Mouse (Mus musculus) midbrain, embryonic 15.5 days (tissue): Measurements from ENCODE around the gene Acot7. TPM values are rescaled to one million over a fixed set of nuclear protein-coding genes. Genes with fewer than 3 reads are reported as not detected.

Experiments
- ATAC-seq: fragments of 200-750 bp; cut with Nextera tagmentation; replicated peaks from 2 replicates; pipeline ENCODE4 v1.8.0; 2017; ENCODE audit warnings: moderate TSS enrichment
- H3K27ac ChIP-seq: fragments of 300-500 bp; sonication (generic); 2 replicates; pipeline ENCODE4 v1.5.1; 2015; ENCODE audit warnings: mild to moderate bottlenecking, inconsistent platforms
- H3K27me3 ChIP-seq: fragments of 300-500 bp; sonication (generic); replicated peaks from 2 replicates; pipeline ENCODE4 v1.6.1; 2015; ENCODE audit warnings: inconsistent platforms
- H3K36me3 ChIP-seq: fragments of 300-500 bp; sonication (generic); replicated peaks from 2 replicates; pipeline ENCODE4 v1.6.1; 2015; ENCODE audit warnings: inconsistent platforms
- H3K4me1 ChIP-seq: fragments of 300-500 bp; sonication (generic); 2 replicates; pipeline ENCODE4 v1.6.1; 2015; ENCODE audit warnings: inconsistent platforms
- H3K4me2 ChIP-seq: fragments of 300-500 bp; sonication (generic); 2 replicates; pipeline ENCODE4 v1.6.1; 2015; ENCODE audit warnings: inconsistent platforms, mild to moderate bottlenecking, moderate library complexity
- H3K4me3 ChIP-seq: fragments of 300-500 bp; sonication (generic); 2 replicates; pipeline ENCODE4 v1.5.1; 2015; ENCODE audit warnings: mild to moderate bottlenecking, inconsistent platforms
- H3K9ac ChIP-seq: fragments of 300-500 bp; sonication (generic); 2 replicates; pipeline ENCODE4 v1.6.1; 2015; ENCODE audit warnings: mild to moderate bottlenecking, inconsistent platforms
- H3K9me3 ChIP-seq: fragments of 300-500 bp; sonication (generic); 2 replicates; pipeline ENCODE4 v1.6.1; 2016; ENCODE audit warnings: inconsistent platforms
- WGBS: fragments of 180-500 bp; shearing (Covaris S2); methylation state at CpG from one replicate; pipeline ENCODE4 v1.1.7; 2015; ENCODE audit warnings: mixed read lengths; 5-methylcytosine and 5-hydroxymethylcytosine counted together
- polyA plus RNA-seq: library from polyadenylated mRNA; unstranded; fragments of >200 nt; fragmentation: Nextera tagmentation; extraction: Ambion mirVana; gene quantifications from 2 replicates; pipeline ENCODE4 v1.2.1, GENCODE M21; 2015

The Acot7 gene
- polyA plus RNA-seq, 1 experiment from 2014 or later = 409 TPM

DNA sequence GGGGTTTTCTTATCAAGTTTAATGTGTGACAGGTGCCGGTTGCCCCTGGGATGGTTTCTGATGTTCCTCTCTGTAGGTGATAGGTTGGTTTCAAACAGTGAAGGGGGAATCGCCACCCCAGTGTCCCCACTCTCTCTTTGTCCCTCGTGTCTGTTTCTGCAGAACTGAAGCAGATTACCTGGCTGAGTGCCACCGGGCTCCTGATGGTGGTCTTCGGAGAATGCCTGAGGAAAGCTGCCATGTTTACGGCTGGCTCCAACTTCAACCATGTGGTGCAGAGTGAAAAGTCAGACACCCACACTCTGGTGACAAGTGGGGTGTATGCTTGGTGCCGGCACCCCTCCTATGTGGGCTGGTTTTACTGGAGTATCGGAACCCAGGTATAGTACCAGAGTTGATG, 122.4 kb downstream of the Acot7 start:
- Histone ChIP-seq H3K27ac (no peak overlapping the region), H3K4me1 (peaks cover 16% of the 10 kb centered on the region), H3K36me3 (peaks cover 13% of the 10 kb centered on the region; the same call in 1 of the 2 replicates), H3K27me3 (peaks cover 6% of the 10 kb centered on the region), H3K9ac (no peak overlapping the region), H3K4me3 (no peak overlapping the region), H3K4me2 (no peak overlapping the region), H3K9me3 (no peaks in the 10 kb centered on the region)
- 90% methylated on average over 8 of the region's 8 CpGs for WGBS
- no peak for ATAC-seq

GRCm38 (mm10) chr4:152302012-152302411, 124.1 kb downstream of the Acot7 start:
- H3K4me2 ChIP-seq = no peak overlapping the region
- H3K9me3 ChIP-seq = no peaks in the 10 kb centered on the region
- H3K27me3 ChIP-seq = no peaks in the 10 kb centered on the region; the same call in 1 of the 2 replicates
- WGBS = 56% methylated on average over 11 of the region's 11 CpGs
- H3K4me3 ChIP-seq = no peak overlapping the region
- ATAC-seq = no peak
- H3K27ac ChIP-seq = no peak overlapping the region
- H3K4me1 ChIP-seq = peaks cover 13% of the 10 kb centered on the region
- peaks cover 13% of the 10 kb centered on the region; the same call in 1 of the 2 replicates for H3K36me3 ChIP-seq
- H3K9ac ChIP-seq = no peak overlapping the region

DNA sequence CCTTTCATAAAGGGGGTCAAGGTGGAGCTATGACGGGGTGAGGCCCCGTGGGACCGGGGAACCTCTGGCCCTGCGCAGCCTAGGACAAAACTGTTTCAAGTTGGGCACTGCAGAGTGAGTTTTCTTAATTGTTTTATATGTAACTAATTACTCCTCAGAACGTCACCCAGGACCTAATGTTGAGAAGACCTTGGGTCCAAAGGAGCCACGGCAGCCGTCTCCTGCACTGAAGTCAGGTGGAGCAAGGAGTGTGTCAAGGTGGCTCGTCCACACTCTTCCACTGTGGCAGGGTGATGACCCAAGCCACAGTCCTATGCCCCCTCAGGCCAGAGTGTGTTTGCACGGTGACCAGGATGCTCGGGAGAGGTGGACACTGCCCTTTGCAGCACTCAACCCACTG, 125.2 kb downstream of the Acot7 start:
- Histone ChIP-seq H3K9ac (no peak overlapping the region), H3K9me3 (no peaks in the 10 kb centered on the region), H3K36me3 (peaks cover 13% of the 10 kb centered on the region; the same call in 1 of the 2 replicates), H3K4me1 (peaks cover 8% of the 10 kb centered on the region), H3K4me2 (no peak overlapping the region), H3K27ac (no peak overlapping the region), H3K27me3 (no peaks in the 10 kb centered on the region; the same call in 1 of the 2 replicates), H3K4me3 (no peak overlapping the region)
- 93% methylated on average over 10 of the region's 10 CpGs for WGBS
- ATAC-seq = no peak

DNA sequence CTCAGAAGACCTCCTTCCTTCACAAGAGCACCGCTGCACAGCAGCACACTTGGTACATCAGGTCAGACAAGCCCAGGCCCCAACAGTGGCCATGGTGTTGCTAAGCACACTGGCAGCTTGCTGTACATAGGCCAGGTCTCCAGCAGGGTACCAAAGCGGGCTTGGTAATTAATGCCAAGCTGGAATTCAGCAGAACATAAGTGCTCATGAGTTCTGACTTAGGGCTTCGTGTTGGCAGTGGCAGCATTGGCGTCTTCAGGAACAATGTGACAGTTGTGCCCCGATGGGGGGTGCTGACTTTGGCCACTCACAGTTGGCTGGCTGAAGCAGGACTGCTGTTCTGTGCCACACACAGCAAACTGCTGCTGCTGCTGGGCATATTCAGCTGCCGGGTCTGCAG, 126.8 kb downstream of the Acot7 start:
- H3K9me3 ChIP-seq = no peaks in the 10 kb centered on the region

DNA sequence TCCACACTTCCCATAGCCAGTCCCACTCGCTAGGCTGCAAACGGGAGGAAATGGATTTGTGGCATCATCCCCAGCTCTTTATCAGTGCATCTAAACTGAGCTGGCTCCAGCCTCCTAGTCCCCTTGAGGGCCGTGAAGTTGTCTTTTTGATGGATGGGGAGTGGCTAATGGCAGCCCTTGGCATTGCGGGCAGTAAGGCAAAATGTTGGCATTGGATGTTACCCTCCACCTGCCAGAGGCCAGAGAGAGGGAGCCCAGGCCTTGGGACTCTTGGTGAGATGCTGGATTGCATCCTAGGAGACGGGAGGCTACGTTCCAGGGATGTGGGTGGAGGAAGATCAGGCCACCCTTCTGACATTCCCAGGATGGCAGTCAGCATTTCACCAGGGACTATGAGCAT, 128.1 kb downstream of the Acot7 start:
- Histone ChIP-seq H3K9ac (no peak overlapping the region), H3K9me3 (no peaks in the 10 kb centered on the region), H3K36me3 (0 out of 2 replicates have a peak, but pooled peaks cover 2% of the 10 kb centered on the region), H3K4me1 (no peaks in the 10 kb centered on the region), H3K4me2 (no peak overlapping the region), H3K27ac (no peak overlapping the region), H3K4me3 (no peak overlapping the region), H3K27me3 (peaks cover 5% of the 10 kb centered on the region)
- 87% methylated on average over 6 of the region's 6 CpGs for WGBS
- no peak for ATAC-seq

More for the DNA sequence above, 126.8 kb downstream of the Acot7 start:
- no peaks in the 10 kb centered on the region for H3K4me1 ChIP-seq
- no peak overlapping the region for H3K27ac ChIP-seq
- H3K4me2 ChIP-seq = no peak overlapping the region
- 90% methylated on average over 6 of the region's 6 CpGs for WGBS
- no peak for ATAC-seq
- peaks cover 12% of the 10 kb centered on the region; the same call in 1 of the 2 replicates for H3K36me3 ChIP-seq
- H3K27me3 ChIP-seq = no peaks in the 10 kb centered on the region; the same call in 1 of the 2 replicates
- H3K9ac ChIP-seq = no peak overlapping the region
- no peak overlapping the region for H3K4me3 ChIP-seq

DNA sequence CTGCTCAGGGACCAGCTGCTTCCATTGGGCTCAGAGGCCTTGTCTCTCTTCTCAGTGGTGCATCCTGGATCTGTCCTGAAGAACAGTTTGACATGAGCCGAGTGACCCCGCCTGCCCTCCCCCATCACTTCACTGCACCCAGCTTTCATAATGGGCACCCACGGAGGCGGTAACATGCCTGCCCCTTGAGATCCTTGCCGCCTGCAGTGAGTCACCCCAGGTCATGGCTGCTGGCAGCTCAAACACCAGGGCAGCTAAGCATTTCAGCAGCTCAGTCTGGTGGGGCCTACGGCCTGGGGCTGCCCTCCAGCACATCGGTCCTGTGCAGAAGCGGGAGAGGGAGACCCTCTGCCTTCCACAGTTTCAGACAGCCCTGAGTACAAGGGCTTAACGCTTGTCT, 129.6 kb downstream of the Acot7 start:
- 79% methylated on average over 9 of the region's 9 CpGs for WGBS
- no peak for ATAC-seq

GRCm38 (mm10) chr4:152312186-152312585, 134.3 kb downstream of the Acot7 start:
- 0 out of 2 replicates have a peak, but pooled peaks have one; percentile 7 for ATAC-seq
- Histone ChIP-seq H3K4me2 (peak overlapping the region; percentile 60), H3K9me3 (no peaks in the 10 kb centered on the region), H3K27me3 (peaks cover 64% of the 10 kb centered on the region), H3K4me1 (peaks cover 31% of the 10 kb centered on the region), H3K9ac (peak overlapping the region; percentile 3; the same call in 1 of the 2 replicates), H3K36me3 (no peaks in the 10 kb centered on the region), H3K27ac (no peak overlapping the region), H3K4me3 (peak overlapping the region; percentile 37)
- WGBS = 3% methylated on average over 14 of the region's 14 CpGs

More for the DNA sequence above, 129.6 kb downstream of the Acot7 start:
- Histone ChIP-seq H3K4me1 (peaks cover 5% of the 10 kb centered on the region), H3K27ac (no peak overlapping the region), H3K4me2 (no peak overlapping the region), H3K9ac (no peak overlapping the region), H3K27me3 (peaks cover 20% of the 10 kb centered on the region), H3K36me3 (0 out of 2 replicates have a peak, but pooled peaks cover 2% of the 10 kb centered on the region), H3K4me3 (no peak overlapping the region), H3K9me3 (no peaks in the 10 kb centered on the region)

GRCm38 (mm10) chr4:152313211-152313632, 135.3 kb downstream of the Acot7 start:
- no peak overlapping the region for H3K27ac ChIP-seq
- H3K4me2 ChIP-seq = peak overlapping the region; percentile 60
- peaks cover 31% of the 10 kb centered on the region for H3K4me1 ChIP-seq
- peak overlapping the region; percentile 37 for H3K4me3 ChIP-seq
- no peaks in the 10 kb centered on the region for H3K36me3 ChIP-seq
- H3K9ac ChIP-seq = peak overlapping the region; percentile 43
- WGBS = under 1% methylated on average over 29 of the region's 29 CpGs
- no peaks in the 10 kb centered on the region for H3K9me3 ChIP-seq
- peak; percentile 67 for ATAC-seq
- peaks cover 74% of the 10 kb centered on the region for H3K27me3 ChIP-seq

GRCm38 (mm10) chr4:152313934-152314333, 136.0 kb downstream of the Acot7 start:
- Histone ChIP-seq H3K4me3 (peak overlapping the region; percentile 37), H3K4me2 (peak overlapping the region; percentile 60), H3K4me1 (peaks cover 31% of the 10 kb centered on the region), H3K36me3 (no peaks in the 10 kb centered on the region), H3K9me3 (no peaks in the 10 kb centered on the region), H3K27ac (no peak overlapping the region), H3K27me3 (peaks cover 77% of the 10 kb centered on the region), H3K9ac (no peak overlapping the region)
- peak; percentile 49 for ATAC-seq

- ATAC-seq = no peak
- Histone ChIP-seq H3K9ac (peak overlapping the region; percentile 30; the same call in 1 of the 2 replicates), H3K27ac (no peak overlapping the region), H3K4me3 (peak overlapping the region; percentile 37), H3K36me3 (no peaks in the 10 kb centered on the region), H3K4me1 (peaks cover 31% of the 10 kb centered on the region), H3K27me3 (peaks cover 75% of the 10 kb centered on the region), H3K4me2 (peak overlapping the region; percentile 61), H3K9me3 (no peaks in the 10 kb centered on the region)
- under 1% methylated on average over 43 of the region's 43 CpGs for WGBS
Observed at GRCm38 (mm10) chr4:152315498-152316213, 137.7 kb downstream of the Acot7 start.

- H3K4me3 ChIP-seq = no peak overlapping the region
- peaks cover 25% of the 10 kb centered on the region for H3K4me1 ChIP-seq
- WGBS = 86% methylated on average over 6 of the region's 6 CpGs
- no peak overlapping the region for H3K9ac ChIP-seq
- H3K9me3 ChIP-seq = no peaks in the 10 kb centered on the region
- peaks cover 56% of the 10 kb centered on the region for H3K27me3 ChIP-seq
- no peak for ATAC-seq
- H3K27ac ChIP-seq = no peak overlapping the region
- H3K36me3 ChIP-seq = no peaks in the 10 kb centered on the region
- no peak overlapping the region for H3K4me2 ChIP-seq
Observed at GRCm38 (mm10) chr4:152317631-152318033, 139.7 kb downstream of the Acot7 start.

- Histone ChIP-seq H3K36me3 (no peaks in the 10 kb centered on the region), H3K4me2 (peak within 1 kb of the TSS; percentile 7), H3K4me1 (peaks cover 14% of the 10 kb centered on the region), H3K27ac (no peak within 1 kb of the TSS), H3K9ac (no peak within 1 kb of the TSS), H3K9me3 (no peaks in the 10 kb centered on the region), H3K4me3 (0 out of 2 replicates have a peak within 1 kb of the TSS, but pooled peaks have one; percentile 3), H3K27me3 (peaks cover 47% of the 10 kb centered on the region)
- WGBS = 4% methylated on average over 26 of the region's 26 CpGs
- ATAC-seq = no peak
Observed at GRCm38 (mm10) chr4:152318517-152319234, 140.7 kb downstream of the Acot7 start, which contains the start of gene Rnf207. Rnf207 (minus strand) TSS chr4:152318993.
